Mouse (Mus musculus): ENCODE results near the gene Spc25.

The Spc25 gene

DNA sequence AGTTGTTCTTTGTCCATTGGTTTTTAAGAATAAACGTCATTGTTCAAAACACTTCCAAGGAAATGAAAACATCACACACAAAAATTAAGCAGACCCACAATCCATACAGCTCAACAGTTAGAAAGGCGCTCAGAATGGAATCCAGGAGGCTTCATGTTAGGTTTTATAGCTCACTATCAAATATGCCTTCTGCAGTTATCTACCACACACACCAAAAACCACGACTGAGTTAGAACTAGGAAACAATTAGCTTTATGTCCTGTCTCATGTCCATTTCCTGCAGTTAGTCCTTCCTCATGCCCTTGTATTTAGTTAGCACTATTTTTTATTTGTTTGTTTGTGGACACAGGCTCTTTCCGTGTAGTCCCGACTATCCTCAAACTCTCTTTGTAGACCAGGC is 14.9 kb downstream of the Spc25 start:
- in situ Hi-C loops (cut with MboI; ENCODE audit: low pct_unique_long_range_greater_than_20kb in 1 of 2, low sequenced_read_pairs in 2 of 2, unreplicated experiment in 1 of 2), result no loop called here

DNA sequence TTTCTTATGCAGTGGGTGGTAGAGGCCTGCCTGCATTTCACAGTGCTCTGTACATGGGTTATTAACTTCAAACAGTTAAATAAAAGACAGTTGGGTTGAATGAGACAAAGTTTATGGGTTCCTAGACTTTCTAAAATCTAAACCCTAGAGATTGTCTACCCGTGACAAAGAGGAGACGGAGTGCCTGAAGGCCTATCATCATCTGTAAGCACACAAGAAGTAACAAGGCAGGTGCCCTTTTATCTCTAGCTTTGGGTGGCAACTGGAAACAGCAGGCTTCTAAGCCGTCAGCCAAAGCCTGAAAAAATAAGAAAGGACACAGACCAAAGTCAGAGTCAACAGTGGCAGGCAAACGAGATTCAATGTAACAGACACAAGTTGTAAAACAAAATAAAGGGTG is 16.8 kb downstream of the Spc25 start:
- in situ Hi-C loops (cut with MboI; ENCODE audit: low pct_unique_long_range_greater_than_20kb in 1 of 2, low sequenced_read_pairs in 2 of 2, unreplicated experiment in 1 of 2), result no loop called here

DNA sequence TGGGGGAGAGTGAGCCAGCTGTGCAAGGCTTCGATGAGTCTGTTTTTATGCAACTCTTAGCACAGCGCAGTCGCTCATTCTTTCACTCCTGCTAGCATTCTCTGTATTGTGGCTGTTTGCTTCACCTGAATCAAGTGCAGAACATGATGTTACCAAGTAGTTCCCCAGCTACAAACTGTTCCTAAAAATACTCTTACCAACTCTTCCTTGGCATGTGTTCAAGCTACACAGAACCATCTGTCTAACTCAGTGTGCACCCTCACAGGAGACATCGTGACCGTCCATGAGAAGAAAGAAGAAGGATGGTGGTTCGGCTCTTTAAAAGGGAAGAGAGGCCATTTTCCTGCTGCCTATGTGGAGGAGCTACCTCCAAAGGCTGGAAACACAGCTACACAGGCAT is 17.3 kb downstream of the Spc25 start:
- in situ Hi-C loops (cut with MboI; ENCODE audit: low pct_unique_long_range_greater_than_20kb in 1 of 2, low sequenced_read_pairs in 2 of 2, unreplicated experiment in 1 of 2), result no loop called here

DNA sequence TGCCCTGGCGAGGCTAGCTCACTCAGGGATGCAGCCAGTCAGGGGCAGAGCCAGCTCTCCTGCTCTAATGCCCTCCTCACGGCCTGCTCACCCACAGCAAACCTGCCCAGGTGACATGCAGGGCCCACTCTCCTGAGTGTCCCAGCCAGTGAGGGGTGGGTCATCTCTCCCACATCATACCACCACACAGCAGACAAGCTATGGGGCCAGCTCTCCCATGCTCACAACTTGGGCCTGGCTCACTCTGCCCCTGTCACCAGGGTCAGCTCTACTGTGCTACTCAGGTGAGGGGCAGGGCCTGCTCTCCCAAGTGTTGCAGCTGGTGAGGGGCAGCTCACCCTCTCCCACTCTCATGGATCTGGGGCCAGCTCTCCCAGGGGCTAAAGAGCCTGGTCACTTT is 18.0 kb downstream of the Spc25 start:
- in situ Hi-C loops (cut with MboI; ENCODE audit: low pct_unique_long_range_greater_than_20kb in 1 of 2, low sequenced_read_pairs in 2 of 2, unreplicated experiment in 1 of 2), result no loop called here

DNA sequence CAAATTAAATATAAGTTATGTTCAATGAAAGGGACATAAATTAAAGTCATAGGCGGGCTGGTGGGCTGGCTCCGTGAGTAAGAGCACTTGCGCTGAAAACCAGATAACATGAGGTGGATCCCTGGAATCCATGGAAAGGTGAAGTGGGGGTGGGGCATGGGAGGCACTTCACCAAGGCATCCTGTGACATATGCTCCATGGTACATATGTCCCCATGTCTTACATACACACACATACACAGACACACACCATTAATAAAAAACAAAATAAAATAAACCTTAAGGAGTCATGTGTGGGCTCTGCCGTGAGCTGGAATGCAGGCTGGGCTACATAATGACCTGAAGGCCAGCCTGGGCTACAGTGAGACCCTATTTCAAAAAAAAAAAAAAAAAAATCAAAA is 26.3 kb downstream of the Spc25 start:
- in situ Hi-C loops (cut with MboI; ENCODE audit: low pct_unique_long_range_greater_than_20kb in 1 of 2, low sequenced_read_pairs in 2 of 2, unreplicated experiment in 1 of 2), result no loop called here

DNA sequence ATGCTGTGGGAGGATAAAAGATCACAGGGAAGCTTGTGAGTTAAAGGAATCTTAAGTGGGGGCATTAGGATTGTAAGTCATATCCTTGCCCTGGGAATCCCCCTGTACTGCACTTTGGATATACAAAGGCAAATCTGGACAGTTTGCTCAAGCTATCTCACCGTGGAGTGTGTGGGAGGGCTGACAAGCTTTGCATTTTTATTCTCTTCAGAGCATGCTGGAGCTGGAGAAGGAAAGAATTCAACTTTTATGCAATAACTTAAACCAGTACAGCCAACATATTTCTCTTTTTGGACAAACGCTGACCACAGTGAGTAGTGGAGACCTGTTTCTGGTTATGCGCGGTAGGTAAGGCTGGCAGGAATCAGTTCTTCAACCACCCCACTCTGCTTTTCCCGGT is 30.7 kb downstream of the Spc25 start:
- in situ Hi-C loops (cut with MboI; ENCODE audit: low pct_unique_long_range_greater_than_20kb in 1 of 2, low sequenced_read_pairs in 2 of 2, unreplicated experiment in 1 of 2), result no loop called here

DNA sequence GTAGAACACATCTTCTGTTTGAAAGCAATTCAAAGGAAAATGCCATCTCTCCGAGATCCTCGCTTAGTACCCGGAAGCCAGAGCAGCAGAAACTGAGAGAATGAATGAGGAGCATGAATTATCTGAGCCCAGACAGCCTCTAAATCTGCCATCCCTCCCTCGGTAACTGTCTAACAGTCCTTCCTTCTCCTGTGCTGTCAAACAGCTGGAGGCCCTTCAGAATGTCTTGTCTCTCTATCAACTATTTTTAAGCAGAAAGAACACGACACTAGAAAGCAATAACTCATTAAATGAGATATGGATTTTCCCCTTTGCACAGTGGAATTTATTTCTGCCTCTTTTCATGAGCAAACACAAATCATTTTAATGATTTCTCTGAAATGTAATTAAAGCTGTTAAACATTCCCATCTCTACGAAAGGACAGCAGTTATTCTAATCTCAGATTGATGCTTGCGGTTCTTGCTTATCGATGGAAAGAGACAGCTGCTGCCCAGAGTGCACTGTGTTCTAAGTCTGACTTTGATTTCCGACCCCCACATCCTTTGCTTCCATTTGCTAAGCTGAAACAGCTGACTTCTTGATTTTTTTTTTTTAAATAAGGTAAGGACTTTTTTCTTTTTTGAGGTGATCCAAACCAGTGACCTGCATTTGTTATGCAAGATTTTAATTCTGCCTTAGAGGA is 35.5 kb downstream of the Spc25 start:
- in situ Hi-C loops (cut with MboI; ENCODE audit: low pct_unique_long_range_greater_than_20kb in 1 of 2, low sequenced_read_pairs in 2 of 2, unreplicated experiment in 1 of 2), result no loop called here

DNA sequence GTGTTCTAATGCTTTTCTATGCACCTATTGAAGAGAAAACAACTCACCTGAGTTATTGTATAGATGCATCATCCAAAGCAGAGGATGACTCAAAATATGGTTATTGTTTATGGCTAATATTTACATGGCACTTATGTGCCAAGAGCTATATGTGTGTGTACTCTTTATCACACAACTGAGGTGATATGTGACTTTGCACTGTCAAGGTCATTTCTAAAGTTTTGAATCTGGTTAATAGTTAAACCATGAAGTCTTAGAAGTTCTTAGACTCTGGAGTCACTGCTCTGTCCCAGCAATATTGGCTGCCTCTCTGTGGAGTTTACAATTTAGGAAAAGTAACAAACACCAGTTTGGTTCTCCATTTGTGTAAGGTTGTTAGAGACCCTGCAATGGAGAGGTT is 47.1 kb downstream of the Spc25 start:
- in situ Hi-C loops (cut with MboI; ENCODE audit: low pct_unique_long_range_greater_than_20kb in 1 of 2, low sequenced_read_pairs in 2 of 2, unreplicated experiment in 1 of 2), result no loop called here

DNA sequence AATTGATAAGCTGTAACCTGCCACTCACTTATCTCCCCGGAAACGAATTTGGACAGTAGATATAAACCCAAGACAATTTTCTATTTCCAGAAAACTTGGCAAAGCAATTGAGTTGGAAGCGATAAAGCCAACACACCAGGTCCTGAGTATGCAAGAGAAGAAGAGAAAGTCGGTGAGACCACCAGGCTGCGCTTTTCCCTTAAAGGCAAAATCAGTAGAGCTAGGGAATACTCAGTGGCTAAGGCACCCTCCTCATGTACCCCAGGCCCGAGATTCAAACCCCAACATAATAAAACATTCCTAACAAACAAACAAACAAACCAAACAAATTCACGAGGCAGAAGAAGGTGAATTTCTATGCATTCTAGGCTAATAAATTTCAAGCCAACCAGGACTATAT is 49.7 kb downstream of the Spc25 start:
- in situ Hi-C loops (cut with MboI; ENCODE audit: low pct_unique_long_range_greater_than_20kb in 1 of 2, low sequenced_read_pairs in 2 of 2, unreplicated experiment in 1 of 2), result no loop called here

DNA sequence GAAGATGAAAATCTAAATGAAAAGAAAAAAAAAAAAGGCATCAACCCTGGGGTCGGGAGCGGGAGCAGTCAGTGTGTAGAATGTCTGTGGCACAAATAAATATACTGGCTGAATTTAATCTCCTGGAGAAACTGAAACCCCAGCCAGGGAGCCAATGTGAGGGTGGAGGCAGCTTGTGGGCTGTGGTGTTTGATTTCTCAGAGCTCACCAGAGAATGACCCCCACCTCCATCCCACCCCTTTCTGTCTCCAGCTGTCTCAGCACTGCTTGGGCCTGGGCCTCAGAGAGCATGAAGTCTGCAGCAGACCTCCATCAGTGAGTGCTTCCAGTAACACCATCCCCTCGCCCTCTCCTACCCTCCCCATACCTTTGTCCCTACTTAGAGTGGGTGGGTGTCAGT is 50.1 kb downstream of the Spc25 start:
- in situ Hi-C loops (cut with MboI; ENCODE audit: low pct_unique_long_range_greater_than_20kb in 1 of 2, low sequenced_read_pairs in 2 of 2, unreplicated experiment in 1 of 2), result no loop called here

DNA sequence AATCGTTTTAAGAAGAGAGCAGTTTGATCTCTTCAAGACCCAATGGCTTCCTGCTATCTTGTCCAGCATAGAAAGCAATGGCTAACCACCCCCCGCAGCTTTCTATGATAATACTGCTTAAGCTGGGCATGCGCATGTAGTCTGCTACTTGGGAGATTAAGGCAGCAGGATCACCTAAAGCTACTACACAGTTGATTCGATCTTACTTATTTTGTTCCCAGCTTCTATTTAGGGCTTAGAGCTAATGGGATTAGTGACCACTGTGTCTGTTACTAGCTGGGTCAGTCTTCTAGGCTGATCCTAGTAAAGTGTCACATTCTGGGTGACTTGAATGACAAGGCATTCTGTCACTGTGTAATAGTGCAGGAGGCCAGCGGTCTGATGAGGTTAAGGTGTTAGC is 55.2 kb downstream of the Spc25 start:
- in situ Hi-C loops (cut with MboI; ENCODE audit: low pct_unique_long_range_greater_than_20kb in 1 of 2, low sequenced_read_pairs in 2 of 2, unreplicated experiment in 1 of 2), result no loop called here

DNA sequence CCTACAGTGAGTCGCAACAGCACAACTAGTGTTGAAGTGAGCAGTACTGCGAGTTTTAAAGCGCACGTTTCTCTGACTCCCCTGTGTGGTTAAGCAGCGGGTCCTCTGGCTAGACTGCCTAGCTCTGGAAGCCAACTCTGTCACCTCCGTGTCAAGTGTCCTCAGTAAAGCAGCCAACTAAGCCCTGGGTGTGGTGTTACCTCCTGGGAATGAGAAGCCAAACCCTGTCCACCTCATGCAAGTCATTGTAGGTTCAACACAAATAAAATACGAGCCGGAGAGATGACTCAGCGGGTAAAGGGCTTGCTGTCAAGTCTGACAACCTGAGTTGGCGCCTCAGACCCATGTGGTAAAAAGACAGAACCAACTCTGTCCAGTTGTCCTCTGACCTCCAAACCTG is 56.8 kb downstream of the Spc25 start:
- in situ Hi-C loops (cut with MboI; ENCODE audit: low pct_unique_long_range_greater_than_20kb in 1 of 2, low sequenced_read_pairs in 2 of 2, unreplicated experiment in 1 of 2), result no loop called here

DNA sequence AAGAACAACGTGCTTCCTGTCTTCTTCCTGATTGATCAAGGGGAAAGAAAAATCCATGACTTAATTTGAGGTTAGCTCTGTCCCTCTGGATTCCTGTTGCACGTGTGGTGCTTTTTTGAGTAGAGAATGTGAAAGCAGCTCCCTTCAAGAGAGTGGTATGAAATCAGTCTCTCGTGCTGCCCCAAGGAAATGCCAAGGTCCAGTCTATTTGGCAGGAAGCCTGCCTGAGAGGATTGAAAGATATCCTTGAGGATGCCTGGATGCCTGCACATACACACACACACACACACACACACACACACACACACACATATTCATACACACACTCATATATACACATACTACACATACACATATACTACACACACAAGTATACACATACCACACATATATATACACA is 57.3 kb downstream of the Spc25 start:
- in situ Hi-C loops (cut with MboI; ENCODE audit: low pct_unique_long_range_greater_than_20kb in 1 of 2, low sequenced_read_pairs in 2 of 2, unreplicated experiment in 1 of 2), result no loop called here
